Mouse (Mus musculus) adrenal gland, postnatal 36 days (tissue): ENCODE measurements at regions not wholly inside any gene's neighbourhood (a gene's known extent, or its start where the extent isn't known, plus 50 kb on each side); places are given as distances from the start of the nearest gene placed in this dataset.

ENCODE experiments used
- DNase-seq, 2 experiments: peaks; one replicate each; pipeline ENCODE4 v3.0.0; 2021; ENCODE audit warnings: mixed read lengths in 1 of 2

DNA sequence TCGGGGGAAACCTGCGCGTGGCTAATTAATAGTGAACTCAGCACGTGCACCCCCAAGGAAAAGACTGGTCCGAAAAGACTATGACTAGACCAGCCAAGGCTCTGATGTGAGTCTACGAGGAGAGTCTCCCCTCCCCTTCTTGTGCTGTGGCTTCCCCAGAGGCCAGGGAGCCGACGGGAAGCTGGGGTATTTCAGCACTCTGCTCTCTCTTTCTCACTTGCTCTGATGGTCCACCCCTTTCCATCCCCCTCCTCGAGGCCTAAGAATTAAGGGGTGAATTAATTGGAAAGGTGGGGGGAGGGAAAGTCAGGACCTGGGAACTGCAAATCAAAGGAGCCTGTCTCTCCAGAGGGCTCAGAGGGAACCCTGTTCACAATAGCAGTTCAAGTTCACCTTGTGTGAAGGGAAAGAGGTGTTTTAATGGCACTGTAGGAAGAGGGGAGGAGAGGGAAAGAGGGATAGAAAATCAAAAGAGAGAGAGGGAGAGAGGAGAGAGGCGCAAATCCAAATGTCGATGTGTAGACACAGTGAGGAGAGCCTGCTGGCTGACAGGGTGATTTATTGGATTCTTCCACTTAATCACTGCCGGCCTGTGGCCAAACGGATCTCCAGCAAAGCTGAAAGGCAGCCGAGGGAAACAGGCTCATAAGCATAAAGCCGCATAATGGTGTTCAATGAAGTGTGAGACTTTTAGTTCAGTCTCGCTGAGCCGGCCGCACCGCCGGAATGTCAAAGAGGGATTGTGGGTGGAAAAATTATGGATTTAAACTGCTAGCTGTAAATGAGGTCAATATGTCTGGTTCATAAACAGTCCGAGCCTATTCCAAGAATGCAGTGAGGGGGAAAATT lies 292.6 kb upstream of the Tle4 start:
- peak; percentile 32 to 42 for DNase-seq

DNA sequence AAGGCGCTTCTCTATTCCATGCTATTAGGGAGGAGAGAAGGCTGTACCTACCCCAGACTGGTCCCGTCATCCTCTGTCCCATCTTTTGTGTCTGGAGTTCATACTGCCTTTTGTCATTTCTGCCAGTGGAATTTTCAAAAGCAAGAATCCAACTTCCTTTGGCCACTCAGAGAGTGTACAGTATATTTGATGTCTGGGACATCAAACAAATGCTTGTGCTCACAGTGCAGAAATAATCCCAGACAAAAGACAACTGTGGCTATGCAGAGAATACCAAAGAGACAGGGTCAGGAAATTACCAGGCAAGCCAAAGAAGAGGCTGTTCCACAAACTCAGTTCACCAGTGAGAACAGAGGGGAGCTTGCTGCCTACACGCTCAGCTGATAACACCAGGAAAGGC lies 291.9 kb upstream of the Tle4 start:
- DNase-seq, result no peak

DNA sequence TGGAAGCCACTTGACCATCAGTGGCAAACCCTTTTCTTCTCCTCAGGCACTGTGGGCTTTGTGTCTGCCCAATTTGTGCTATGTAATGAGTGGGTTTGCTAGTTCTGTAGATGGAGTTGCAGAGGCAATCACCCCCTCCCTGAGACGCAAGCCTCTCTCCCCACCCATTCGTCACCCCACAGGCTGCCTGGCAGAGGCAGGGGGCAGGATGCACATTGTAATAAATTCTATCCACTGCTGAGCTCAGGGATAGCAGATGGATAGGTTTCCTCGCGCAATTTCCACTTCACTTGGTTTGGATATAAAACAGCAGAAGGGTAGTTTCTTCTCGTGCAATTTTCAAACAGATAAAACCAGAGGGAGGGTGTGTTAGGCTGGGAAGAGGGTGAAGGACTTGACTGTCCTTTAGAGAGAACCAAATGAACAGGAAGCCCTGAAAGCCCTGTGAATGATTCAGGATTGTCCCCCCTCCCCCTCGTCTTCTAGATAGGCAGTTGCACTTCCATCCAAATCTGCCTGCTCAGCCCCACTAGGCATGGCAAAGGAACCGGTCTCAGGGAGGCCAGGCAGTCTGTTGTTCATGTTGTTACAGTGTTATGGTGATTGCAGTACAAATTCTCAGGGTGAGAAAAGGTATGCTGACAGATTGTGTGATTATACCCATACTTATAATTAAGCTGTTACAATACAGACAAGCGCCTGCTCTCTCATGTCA lies 286.0 kb upstream of the Tle4 start:
- no peak for DNase-seq

DNA sequence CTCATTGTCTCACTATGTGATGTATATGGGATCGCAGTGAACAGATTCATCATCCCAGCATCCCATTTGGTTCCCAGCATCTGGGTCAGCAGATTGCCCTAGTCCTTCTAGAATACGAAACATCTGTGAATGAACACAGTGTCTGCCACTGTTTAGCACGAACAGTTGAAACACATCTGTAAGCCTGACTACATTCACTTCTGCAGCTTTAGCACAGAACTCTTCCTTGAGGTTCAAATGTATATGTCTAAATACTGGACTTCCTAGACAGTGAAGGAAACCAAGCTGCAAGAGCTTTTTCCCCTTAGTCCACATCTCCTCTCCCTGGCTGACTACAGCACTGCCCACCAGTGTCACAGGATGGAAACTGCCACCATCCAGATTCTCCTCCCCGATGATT lies 283.0 kb upstream of the Tle4 start:
- no peak for DNase-seq

DNA sequence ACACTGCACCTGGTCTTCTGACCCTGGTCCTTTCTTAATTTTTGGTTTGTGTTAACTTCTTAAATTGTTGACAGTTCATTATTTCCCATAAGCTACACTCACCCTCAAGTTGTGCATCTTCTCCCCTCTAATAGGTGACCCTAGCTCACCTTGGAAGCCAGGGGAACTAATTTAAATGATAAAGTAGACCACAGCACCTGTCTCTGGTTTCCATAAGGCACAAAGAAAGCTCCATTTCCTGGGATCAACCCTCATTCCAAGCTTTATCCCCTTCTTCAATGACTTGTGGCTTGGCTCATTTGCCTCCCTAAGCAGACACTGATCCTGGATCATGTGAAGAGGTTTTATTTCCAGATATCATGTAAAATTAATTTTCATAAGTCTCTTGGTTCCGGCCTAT lies 276.1 kb upstream of the Tle4 start:
- DNase-seq, result no peak

DNA sequence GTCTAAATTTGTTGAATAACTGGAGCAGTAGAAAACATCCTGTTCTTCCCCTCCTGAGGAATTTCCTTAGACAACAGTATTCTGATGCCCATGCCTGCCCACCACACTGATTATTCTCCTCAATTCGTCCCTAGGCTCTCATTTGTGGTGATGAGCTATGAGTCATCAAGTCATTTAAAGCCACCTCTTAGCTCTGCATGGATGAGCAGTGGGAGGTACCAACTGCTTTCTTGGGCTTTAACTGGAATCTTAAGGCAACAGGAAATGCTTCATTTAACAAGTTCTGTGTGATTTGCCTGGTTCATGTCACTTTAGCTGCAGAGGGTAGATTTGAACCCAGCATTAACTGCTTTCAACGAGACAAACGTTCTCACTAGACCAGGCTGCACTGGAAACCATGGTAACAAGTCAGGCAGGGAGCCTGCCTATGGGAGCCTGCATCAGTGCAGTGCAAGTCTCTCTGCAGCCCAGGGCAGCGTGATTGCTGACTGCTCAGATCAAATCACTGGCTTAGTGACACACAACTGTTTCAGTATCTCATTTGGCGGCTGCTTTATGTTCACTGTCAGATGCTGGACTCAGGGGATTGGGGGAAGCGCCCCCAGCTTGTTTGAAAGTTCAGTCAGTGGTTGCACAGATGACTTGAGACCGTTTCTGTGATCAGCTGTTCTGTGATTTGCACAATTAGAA lies 273.5 kb upstream of the Tle4 start:
- DNase-seq, result peak in 1 of 2 experiments; percentile 2

DNA sequence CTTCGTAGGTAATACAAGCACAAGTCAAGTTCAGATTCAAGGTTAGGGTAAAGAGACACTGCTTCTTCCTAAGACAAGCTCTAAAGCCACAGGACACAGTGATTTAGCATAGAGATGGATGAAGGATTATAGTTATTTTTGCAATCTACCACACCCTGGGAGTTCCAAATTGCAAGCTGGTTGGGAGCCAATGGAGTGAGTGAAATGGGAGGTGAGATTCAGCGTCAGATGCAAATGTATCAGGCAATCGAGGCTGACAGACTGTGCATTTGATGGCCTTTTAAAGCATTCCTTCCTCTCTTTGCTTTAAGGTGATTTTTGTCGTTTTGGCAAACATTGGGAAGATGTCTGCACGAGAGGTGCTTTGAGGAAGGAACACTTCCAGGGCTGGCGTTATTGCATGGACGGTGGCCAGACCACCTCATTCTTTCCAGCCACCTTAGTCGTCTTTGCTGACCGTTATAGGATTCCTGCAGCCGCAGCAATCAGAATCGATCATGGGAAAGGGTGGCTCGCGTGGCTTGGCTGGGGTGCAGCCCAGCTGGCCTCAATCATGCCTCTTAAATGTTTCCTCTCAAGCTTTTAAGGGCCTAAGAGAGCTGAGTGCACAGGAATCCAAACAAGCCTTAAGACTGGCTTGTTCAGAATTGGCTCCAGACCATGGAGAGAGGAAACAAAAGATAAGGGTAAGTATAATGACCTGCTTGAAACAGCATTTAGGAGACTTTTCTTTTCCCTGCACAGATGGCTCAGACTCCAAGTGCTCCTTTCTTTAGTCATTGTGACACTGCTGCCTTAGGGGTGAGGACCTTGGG lies 265.0 kb upstream of the Tle4 start:
- no peak for DNase-seq

DNA sequence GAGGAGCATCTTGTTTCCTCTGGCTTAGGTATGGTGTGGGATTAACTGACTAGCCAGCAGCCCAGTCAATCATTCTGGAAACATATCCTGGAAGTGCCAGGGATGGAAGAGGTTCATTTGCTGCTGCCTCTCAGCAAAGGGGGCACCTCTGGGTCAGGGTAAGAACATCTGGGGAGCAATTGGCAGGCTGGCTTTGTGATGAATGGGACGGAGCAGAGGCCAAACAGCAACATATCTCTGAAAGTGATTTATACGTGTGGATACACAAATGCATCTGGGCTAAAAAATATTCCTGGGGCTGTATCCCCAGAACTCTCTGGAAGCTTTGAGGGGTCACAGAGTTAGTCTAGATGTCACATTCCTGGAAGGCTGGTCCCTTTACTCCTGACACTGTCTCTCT lies 257.2 kb upstream of the Tle4 start:
- no peak for DNase-seq

DNA sequence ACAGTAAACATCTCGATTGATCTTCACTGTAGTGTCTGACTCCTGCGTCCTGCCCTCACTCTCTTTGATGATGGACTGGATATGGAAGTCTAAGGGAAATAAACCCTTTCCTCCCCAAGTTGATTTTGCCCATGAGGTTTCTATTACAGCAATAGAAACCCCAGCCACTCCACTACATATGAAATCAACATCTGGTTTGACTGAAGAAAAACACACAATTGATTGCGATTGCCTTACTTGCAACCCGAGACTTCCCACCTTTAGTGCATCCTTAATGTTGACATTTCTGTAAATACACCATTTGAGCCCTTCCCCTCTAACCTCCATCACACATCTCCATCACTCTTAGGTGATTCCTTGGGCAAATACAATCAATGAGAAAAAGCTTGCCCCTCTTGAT lies 255.6 kb upstream of the Tle4 start:
- no peak for DNase-seq

DNA sequence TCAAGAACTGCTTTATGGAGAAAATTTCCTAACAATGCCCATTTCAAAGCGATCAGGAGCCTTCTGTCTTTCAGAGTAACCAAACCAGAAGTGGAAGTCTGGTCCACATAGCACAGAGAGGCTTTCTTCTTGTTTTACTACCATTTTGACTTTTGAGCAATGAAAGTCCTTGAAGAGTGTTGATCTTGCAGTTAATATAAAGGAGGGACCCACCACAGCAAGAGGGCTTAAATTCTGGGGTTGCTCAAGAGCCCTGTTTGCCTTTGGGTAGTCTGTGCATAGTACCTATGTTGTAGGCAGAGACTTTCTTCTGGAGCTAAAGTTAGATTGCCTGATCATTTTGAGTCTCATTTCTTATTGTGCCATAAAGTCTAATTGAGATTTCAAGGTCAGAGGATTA lies 251.7 kb upstream of the Tle4 start:
- no peak for DNase-seq

DNA sequence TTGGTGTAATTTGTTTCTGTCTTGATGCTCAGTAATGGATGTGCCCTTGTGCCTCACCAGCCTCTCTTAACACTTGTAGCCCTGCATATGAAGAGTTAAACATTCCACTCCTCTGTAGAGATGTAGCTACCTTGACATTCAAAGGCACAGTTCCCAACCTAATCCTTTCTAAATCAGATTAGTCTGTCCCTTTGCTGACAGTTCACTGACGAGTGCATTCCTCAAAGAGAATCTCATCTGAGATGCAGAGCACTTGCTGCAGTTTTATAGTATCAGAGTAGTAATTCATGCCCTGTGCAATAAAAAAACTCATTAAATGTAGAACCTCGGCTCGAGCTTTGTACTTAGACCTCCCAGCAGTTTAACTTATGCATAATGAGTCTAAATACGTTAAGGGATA lies 249.3 kb upstream of the Tle4 start:
- no peak for DNase-seq

DNA sequence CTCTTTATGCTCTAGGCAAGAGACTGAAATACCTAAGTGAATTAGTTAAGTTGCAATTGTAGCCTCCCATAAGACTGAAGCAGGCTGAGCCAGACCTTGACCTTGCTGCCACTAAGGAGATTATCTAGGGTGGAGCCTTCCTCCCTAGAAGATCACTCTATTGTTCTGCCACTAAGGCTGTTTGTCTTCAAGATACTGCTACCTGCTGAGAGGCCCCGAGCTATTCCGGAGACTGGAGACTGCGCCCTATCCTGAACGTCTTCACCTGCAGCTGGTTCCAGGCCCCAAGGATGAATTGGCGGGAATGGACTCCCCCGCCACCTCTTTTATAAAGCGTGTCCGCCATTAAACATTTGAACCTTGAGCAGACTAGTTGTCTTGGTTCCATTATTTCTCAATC lies 237.8 kb upstream of the Tle4 start:
- DNase-seq, result no peak

DNA sequence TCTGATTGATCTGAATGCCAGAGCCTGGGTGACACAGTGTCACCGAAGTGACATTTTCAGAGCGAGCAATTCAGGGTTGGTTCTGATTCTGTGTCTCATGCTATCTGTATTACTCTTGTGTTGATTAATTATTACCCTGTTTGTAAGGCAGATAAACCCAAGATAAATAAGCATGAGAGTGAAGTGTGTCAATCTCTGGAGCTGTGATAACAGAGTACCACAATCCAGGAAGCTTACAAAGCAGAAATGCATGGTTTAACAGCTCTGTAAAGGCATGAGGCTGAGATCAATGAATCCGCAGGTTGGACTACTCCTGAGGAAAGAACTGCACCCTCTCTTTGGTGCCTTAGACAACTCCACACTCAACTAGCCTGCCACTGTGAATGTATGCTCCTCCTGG lies 218.5 kb upstream of the Tle4 start:
- no peak for DNase-seq

DNA sequence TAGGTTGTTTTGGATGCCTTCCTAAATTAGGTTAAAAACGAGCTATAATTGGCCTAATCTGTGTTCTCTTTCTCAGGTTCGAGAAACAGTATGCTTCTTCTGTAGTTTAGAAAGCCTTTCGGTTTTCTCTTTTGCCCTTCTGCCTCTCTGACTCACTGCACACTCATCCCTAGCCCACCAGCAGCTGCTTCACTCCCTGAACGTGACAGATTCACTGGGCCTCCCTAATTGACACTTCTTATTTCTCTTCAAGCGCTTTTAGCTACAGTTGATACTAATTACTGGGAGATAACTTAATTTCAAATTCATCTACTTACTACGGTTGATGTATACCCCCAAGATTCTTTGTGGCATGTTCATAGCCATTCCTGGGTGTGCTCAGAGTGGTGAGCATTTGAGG lies 208.9 kb upstream of the Tle4 start:
- no peak for DNase-seq

DNA sequence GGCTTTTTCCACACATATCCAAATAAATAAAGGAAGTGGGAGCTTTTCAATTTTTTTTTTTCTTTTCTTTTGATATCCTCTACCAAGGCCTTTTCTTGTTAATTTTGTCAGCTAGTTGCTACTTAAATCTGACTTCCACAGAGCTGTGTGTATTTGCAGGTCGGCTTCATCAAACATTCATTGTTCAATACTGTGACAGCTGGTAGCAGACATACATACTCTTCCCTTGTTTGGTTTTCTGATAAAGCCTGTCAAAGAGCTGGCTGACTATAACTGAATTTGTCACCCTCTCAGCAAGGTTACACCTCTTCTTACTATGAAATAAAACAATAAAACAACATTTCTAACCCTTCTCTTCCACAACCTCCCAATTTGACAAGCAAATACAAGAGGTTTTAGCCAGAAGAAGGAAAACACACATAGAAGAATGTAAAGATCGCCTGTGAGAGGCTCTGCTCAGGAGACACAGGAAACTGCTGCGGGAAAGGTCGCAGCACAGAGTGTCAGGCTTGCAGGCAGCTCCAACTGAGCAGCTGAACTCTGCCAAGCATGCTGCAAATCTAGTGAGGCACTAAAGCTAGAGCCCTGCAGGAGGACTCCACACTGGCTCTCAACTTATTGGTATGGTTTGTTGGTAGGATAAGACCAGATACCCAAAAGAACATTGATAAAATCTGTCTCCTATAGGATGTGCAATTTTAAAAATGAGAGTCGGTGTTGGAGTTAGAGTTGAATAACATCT lies 205.2 kb upstream of the Tle4 start:
- no peak for DNase-seq

DNA sequence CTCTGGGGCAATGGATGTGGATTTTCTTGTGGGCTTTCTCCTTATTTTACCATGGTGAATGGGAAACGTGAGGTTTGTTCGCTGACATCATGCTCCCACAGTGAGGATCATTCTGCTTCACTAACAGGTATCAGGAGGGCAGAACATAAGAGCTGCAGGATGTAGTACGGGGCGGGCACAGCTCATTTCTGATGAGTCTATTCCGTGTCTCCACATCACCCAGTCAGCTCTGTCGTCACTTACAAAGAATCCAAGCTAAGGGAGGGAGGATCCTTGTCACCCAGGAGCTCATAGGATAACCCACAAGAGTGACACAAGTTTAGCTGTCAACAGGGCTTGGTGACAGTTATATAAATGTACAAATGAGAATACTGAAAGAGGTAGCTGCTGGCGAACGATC lies 203.8 kb upstream of the Tle4 start:
- DNase-seq, result no peak

DNA sequence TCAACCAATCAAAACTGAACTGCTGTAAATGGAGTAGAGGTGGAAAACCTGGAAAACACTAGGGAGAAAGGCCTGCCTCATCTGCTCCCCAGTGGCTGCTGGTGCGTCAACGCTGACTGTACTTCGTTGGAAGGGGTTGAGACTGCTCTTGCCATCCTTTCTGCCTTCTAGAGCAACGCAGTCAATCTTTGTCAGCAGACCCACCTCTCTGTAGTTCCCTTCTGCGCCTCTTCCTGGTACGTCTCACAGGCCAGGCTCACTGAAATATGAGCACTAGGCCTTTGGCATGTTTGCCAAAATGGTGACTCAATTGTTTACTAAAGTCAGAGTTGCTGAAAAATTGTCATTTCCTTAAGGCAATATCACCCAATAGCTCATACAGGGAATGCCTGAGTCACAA lies 201.2 kb upstream of the Tle4 start:
- no peak for DNase-seq

DNA sequence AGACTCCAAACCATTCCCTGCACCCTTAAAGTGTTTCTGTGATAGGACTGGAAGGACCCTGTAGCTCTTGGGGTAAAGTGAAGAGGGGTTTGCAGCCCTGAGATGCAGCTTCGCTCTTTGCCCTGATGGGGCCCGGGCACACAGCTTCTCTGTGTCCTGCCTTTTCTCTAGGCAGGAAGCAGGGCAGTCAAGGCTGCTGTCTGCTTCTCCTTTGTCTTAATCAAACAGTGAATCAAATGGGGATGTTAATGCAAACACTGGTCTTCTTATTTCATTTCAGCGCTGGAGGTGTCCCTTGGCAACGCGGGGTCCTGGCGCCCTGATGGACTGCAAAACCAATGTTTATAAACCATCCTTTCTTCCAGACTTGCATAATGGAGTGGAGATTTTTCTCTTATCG lies 200.6 kb upstream of the Tle4 start:
- DNase-seq, result no peak

DNA sequence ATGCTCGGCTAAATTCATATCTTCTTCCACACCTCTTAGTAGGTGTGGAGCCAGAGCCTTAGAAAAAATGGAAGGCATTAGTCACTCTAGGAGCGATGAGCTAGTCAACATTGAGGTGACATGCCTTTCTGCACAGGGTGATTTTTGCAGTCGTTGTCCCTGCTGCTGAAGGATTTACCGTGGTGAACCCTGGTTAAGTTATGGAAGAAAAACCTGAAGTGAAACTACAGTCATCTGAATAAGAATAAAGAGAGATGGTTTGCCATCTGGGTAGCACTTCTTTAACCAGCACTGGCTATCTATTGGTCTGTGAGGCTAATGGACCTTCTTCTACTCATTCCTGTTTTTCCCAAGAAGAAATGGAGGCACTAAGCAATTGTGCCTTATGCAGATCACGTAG lies 198.1 kb upstream of the Tle4 start:
- no peak for DNase-seq

DNA sequence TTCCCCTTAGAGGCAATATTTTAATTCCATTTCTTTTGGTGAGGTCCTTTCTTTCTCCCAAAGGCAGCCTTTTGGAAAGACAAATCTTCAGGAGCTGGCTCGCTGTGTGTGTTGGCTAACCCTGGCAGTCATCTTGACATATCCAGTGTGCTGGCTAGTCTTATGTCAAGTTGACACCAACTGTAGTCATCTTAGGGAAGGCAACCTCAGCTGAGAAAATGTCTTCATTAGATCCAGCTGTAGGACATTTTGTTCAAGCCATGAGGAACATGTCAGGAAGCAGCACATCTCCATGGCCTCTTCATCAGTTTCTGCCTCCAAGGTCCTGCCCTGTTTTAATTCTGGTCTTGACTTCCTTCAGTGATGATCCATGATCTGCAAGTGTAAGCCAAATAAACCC lies 192.1 kb upstream of the Tle4 start:
- no peak for DNase-seq

DNA sequence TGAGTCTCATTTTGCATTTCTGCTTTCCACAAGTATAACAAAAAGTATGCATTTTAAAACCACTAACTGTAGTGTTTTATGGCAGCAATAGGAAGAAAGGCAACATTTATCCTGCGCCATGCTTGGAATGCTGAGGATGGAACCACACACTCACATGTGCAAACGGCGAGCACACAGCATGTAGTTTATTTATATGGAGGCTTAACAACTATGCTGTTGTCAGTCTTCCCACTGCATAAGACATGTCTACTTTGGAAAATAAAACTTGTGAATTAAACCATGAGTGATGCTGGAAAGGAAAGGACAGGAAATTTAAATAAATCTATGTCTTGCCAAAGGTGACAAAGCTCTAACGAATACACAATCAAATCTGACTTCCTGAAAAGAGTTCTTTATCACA lies 190.8 kb upstream of the Tle4 start:
- DNase-seq, result no peak

DNA sequence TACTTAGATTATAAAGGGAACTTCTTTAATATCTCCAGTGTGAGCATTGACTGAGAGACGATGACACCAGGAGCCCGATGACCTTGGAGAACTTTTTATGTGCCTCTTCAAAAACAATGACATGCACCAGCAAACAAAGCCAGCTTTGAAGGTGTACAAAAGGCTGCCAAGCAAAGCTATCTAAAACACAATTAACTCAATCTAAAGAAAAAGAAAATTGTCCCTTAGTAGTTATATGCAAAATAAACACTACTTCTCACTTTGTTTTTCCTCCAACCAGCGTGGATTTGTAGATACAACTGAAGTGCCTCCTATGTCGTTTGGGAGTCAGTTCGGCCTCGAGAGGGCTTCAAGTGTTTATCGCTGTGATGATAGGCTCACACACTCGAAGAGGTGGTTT lies 189.0 kb upstream of the Tle4 start:
- no peak for DNase-seq
